Mouse (Mus musculus) natural killer cell, adult 2 months (primary cell): Measurements from ENCODE around the gene P4hb.

ENCODE experiments used
- DNase-seq, 2 experiments: peaks; one replicate each; pipeline ENCODE4 v3.0.0; 2022; ENCODE audit warnings: low spot score in 2 of 2

P4hb gene

DNA sequence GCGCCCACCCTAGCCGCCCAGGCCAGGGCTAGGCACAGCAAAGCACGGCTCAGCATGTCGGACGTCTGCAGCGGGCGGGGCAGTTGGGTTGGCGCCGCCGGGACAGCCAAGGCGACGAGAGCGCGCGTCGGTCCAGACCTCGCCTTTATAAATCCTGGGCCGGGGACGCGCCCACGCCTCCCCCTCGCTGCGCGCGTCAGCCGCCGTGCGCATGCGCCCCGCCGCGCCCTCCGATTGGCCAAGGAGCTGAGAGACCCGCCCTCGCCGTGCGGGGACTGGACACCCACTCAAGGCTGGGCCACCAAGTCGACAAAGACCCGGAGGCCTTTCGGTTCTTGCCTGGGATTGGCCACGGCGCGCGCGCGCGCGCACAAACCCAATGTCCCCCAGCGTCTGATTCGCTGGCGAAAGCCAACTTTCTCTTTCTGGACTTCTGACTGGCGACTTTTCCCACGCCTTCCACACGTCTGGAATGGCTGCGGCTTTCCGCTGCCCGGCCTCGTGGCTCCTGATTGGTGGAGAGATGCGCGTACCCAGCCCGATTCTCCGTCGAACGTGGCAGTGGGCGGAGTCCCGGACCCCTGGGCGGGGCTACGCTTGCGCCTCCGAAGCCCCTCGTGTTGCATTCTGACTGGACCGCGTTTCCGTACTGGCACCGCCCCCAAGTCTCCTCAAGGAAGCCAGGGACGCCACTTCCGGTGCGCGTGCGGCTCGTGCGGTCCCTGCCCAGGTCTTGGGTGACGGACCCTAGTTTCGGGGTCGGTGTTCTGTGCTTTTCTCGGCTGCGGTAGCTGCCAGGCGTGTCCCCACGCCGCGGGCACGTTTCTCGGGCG, at the start of gene P4hb:
TSS of gene P4hb (minus strand) at position 502 of the 833 bp plus-strand sequence.
- peak; percentile 99 for DNase-seq

DNA sequence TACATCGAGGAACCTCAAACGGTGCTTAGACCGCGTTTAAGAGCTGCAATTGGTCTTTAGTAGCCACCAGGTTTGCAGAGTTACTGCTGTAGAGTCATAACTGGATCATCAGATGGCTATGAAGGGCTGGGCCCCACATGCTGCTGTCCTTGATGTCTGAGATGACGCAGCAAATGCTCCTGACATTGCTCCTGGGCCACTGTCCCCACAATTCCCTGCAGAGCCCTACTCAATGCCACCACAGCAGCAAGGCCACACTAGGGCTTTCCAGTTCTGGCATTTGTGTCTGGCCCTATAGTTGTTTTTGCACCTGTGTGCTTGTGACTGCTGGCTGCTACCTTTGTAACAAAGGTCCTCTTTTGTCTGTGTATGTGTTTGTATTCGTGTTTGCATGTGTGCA, 49.8 kb upstream of the P4hb start:
- DNase-seq, result no peak

DNA sequence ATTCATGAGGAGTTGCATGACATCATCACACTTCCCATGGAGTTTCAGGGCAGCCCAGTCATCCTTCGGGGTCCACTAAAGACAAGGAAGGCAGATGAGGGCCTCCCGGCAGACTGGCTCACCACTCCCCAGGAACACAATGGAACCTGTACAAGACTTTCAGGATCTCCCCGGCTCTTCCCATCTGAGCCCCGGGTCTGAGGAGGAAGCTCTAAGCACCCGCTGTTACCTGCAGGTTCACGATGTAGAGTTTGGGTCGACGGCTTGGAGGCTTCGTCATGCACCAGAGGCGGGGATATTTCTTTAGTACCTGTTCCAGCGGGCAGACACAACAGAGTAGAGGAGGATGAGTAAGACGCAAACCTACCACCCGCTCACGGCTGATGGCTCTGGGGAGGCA, 47.1 kb upstream of the P4hb start:
- DNase-seq, result no peak

DNA sequence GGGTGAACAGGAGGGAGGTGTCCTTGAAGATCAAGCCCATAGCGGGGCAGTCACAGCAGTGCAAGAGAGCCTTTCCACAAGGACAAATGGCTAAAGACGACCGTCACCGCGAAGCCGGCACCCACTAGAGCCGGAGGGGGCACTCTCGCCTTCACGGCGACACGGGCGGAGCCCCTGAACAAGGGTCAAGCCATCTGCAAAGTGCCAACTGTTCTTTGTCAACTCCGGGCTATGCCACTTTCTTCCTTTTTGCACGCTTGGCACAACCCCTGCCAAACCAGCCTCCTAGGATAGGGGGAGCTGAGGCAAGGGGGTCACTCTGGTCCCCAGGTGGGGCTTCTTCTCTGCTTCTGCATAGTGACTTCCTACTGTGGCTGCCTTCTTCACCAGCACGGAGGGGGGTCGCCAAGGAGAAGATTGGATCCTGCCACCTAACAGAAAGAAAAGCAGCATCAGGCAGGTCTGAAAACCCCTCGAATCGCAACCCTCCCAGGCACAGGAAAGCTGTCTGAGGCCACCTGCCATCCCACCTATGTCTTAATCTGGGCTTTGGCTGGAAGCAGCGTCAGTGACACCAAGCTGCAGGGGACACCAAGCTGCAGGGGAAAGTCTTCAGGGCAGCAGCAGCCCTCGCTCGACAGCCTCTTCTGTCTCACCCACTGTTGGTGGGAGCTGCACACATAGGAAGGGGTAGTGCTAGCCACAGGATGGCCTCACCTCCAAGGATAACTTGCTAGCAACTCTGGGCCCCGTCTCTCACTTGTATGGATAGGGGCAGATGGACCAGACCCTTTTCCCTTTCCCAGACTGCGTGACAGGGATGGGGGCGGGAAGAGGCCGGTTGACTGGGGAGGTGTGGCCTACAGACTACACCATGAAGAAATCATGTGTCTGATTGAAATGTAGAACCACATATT, 45.8 kb upstream of the P4hb start:
- no peak for DNase-seq

DNA sequence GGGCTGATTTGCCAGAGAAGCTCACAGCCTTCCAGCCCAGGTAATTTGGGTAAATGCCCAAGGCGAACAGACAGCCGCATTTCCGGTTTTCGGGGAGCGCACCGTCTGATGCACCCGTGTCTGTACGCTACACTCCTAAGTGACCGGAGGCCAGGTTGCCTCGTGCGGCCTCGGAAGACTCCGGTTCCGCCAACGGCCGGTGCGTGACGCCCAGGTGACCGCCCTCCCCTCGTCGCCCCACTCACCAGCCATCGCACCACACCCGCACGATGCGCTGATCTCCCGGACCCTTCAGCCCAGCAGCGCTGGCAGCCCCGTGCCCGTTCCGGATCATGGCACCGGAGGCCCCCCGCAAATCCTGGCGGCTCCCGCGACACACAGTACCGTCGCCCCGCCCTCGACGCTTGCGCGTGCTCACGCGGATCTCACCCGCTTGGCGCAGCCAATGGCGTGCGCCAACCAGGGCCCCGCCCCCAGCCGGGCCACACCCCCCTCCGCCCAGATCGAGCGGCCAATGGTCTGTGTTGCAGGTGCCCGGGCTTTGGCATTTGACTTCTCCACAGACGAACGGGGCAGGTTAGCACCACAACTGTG, 44.6 kb upstream of the P4hb start, which contains the start of gene Pcyt2:
TSS of gene Pcyt2 (minus strand) at position 418 of the 594 bp plus-strand sequence.
- peak; percentile 88 to 92 for DNase-seq

DNA sequence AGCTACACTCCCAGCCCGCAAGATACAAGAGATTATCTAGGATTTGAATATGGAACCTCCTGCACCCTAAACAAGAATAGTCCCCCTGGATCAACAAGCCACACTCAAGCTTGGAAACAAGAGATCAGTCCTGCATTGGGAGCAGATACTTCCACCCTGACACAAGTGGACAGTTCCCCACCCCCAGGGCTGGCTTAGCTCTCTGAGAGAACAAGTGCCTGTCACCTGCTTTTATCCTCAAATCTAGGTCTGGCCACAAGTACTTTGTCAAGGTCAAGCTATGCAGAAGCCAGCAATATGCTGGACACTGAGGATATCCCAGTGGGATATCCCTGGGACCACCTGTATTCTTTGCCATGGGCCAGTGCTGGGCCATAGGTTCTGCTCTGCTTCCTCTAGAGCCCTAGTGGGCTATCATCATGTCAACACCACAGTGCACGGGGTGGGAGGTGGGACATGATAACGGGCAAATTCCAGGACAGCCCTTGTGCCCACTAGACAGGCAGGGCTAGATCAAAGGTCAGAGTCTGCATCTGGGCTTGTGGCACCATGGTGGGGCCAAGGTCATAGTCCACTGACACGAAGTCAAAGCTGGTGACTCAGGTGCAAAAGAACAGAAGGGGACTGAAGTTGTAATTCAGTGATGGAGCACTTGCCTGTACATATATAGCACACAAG, 43.7 kb upstream of the P4hb start:
- no peak for DNase-seq

DNA sequence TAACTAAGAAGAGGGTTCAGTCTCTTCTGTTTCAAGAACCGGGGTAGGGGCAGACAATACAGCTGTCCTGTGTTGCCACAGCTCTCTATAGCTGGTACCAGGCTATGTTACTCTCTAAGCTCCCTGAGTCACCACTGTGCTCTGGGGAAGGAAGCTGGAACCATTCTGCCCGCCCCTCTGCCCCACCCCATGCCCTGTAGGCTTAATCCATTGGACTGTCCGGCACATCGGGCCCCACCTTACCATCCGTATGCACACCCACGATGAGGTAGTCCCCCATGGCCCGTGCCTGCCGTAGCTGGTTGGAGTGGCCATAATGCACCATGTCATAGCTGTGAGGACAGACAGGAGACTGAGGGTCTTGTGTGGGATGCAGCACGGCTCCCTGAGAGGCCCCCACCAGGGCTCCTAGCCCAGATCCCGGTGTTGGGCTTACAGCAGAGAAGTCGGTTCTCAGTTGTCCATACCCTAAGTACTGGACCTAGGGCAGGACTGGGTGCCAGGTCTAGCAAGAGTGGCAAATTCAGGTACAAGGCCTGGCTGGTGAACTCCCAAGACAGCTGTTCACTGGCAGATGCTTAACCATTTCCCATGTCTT, 42.7 kb upstream of the P4hb start:
- DNase-seq, result no peak

DNA sequence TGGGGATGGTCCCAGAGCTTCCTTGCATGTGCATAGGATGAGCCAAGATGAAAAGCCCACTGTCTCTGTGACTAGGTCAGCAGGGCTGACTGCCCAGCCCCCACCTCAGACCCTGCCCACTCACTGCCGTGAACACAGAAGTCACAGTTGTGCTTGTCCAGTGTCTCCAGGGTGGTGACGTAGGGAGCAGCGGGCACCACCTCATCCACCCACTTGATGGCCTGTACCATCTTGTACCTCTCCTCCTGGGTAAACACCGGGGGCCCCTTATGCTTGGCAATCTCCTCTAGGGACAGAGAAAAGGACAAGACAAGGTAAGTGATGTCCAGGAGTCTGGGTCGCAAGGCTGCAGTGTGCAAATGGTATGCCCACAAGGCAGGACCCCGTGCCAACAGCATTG, 42.1 kb upstream of the P4hb start:
- no peak for DNase-seq

DNA sequence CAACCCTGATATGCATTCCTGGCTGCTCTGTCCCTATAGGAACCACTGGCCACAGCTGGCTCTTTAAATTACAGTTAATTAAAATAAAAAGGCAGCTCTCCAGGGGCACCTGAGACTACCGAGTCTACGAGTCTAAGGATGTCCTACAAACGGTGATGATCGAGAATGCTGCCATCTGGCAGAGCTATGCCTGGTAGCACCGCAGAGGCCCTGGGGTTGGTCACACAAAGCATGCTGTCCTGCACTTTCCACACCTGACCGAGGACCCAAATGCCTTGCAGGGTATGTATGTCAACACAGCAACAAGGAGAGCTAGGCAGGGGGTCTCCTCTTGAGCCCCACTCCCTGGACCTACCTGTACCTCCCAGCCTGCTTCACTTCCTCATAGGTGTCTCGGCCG, 40.9 kb upstream of the P4hb start:
- DNase-seq, result no peak

DNA sequence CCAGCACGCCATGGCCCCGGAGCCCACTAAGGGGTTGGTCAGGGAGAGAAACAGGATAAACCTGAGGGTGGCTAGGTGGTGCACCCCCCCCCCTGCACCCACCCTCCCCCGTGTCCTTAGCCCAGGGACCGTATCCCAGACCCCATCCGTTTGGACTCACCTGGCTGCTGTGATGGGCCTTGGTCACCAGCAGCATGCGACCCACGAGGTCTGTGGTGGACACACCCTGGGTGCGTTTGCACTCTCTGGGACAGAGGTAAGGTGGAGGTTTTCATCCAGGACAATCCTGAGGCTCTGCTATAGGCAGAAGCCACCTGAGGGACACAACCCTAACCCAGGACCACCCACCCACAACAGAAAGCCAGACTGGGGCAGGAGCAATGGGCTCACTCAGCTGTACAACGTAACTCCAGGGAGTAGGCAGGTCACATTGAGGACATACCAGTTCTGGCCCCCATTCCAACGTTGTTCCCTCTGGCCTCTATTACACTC, 40.5 kb upstream of the P4hb start:
- DNase-seq, result no peak

DNA sequence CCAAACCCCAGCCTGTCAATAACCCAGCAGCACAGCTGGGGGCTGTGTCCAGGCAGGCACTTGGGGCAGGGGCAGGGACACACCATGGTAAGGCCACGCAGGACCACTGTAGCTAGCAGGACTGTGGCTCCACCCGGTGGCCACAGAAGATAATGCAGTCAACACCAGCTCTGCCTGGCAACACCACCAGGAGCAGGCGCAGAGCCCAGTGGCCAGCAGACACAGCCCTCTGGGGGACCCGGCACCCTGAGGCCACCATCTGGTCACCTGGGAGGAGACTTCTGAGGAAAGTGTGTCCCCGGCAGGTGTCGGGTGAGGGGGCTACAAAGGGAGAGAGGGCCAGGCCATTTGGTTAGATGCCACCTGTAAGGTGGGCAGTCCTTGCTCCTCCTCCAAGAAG, 39.7 kb upstream of the P4hb start:
- DNase-seq, result peak; percentile 62 to 74

DNA sequence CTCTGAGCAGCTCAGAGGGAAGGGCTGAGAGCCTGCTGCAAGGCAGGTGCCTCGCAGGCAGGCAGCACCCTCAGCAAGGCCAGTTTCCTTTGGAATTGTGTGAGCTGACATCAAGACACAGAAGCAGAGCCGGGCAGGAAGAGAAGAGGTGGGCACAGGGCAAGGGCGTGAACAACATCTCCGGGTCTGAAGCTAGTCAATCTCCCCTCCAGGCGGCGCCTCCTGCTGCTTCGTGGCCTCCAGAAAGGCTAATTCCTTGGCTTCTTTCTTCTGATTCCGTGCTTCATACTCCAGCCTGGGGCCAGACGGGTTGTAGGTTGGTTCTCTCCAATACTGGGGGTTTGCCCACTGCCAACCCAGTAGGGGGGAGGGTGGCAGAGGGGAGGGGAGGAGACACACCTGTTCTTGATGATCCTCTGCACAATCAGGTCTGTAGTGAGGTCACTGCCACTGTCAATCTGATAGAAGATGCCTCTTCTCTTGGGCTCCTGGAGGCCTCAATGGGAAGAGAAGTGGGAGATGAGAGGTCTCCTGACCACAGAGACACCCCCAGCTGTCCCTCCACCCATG, 37.5 kb upstream of the P4hb start:
- DNase-seq, result no peak

DNA sequence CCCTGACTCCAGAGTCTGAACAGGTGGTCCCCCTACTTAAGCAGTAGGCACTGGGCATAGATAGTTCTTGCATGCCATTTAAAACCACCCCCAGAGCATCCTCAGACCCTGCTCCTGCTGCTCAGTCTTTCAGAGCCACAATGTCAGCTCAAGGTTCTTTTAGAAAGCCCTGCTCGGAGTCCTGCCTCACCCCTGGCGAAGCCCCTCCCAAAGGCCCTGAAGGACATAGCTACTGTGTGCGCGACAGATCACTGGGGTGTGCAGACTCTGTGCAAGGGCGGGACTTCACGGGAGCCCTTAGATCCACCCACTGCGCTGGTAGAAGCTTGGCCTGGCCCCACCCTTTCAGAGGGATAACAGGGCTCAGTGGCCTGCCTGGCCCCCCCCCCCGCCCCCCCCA, 36.2 kb upstream of the P4hb start:
- no peak for DNase-seq

DNA sequence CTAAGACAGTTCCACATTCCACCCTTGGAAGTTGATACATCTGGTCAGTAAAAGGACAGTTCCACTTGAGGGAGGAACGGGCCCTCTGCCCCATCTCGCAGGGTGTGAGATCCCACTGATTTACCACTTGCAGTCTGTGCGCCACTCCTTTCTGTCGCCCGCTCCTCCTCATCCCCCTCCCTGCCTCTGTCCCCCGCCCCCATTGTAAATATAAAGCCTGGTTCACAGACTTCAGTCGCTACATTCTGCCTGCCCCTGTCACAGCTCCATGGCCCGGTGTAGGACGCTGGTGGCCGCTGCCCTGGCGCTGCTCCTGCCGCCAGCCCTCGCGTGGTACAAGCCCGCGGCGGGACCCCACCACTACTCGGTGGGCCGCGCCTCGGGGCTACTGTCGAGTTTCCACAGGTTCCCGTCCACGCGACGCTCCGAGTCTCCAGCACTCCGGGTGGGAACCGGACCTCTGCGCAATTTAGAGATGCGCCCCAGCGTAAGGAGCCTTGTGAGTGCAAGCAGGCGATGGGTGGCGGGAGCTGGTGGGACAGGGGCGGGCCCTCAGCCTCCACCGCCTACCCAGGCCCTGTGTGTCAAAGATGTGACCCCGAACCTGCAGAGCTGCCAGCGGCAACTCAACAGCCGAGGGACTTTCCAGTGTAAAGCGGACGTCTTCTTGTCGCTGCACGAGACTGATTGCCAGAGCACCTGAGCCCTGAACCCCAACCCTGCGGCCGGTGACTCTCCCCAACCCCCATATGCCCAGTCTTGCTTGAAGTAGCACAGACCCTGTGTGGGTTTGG, 35.4 kb upstream of the P4hb start, which contains the start of gene Npb:
TSS of gene Npb (plus strand) at position 237 of the 794 bp plus-strand sequence.
- DNase-seq, result no peak

DNA sequence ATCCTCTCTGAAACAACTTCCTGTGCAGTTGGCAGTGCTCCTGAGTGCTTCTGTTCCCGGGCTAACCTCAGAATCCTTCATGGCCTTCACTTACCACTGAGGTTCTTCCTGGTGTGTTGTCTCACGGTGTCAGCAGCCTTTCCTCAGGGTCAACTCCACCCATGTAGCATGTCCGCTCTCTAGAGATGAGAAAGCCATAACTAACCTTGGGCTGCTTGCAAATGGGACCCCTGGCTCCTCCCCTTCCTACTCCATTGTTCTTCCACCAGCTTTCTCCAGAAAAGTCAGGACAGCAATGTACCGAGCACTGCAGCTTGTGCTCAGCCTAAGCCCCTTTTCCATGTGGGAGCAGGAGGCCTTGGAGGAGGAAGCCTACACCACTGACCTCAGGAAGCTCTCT, 33.7 kb upstream of the P4hb start:
- DNase-seq, result no peak

DNA sequence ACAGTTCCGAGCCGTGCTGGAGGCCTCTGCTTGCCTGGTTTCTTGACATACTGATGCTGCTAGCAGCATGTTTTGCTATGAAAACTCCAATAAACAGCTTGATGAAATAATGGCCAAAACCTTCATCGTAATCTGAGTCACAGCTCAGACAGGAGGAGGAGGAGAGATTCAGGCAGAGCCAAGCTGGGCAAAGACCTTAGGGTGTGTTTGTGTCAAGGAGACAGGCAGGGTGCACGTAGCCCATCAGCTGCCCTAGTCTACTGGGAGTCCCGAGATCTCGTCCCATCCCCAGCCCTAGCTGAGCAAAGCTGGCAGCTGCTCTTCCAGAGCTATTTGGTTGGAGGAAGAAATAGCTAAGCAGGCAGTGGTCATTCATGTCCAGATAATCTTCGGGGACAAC, 32.6 kb upstream of the P4hb start:
- no peak for DNase-seq

DNA sequence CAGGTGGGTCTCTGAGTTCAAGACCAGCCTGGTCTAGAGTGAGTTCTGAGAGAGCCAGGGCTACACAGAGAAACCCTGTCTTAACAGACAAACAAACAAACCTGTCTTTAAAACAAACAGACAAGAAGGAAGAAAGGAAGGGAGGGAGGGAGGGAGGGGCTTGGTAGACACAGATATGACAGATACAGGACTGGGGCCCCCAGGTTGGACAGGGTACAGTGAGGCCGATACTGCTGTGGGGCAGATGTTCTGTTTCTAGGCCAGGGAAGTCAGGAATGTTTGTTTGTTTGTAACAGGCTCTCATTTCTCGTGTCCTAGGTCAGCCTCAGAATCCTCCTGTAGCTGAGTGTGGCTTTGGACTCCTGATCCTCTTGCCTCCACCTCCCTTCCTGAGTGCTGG, 30.5 kb upstream of the P4hb start:
- no peak for DNase-seq

DNA sequence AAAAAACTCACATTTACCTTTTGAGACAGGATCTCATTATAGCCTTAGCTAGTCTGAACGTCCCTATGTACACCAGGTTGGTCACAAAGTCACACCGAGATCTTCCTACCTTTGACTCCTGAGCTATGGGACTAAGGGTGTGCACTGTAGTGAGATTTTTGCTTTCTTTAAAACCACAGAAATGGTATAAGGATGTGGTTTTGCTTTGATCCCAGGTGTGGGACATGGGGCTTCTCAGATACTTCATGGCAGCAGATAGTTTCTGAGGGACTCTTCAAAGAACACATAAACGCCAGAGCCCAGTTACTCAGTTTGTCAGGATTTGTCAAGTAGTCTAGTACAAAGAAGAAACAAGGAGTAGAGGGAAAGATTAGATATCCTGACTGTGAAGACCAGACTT, 27.7 kb upstream of the P4hb start:
- DNase-seq, result no peak

DNA sequence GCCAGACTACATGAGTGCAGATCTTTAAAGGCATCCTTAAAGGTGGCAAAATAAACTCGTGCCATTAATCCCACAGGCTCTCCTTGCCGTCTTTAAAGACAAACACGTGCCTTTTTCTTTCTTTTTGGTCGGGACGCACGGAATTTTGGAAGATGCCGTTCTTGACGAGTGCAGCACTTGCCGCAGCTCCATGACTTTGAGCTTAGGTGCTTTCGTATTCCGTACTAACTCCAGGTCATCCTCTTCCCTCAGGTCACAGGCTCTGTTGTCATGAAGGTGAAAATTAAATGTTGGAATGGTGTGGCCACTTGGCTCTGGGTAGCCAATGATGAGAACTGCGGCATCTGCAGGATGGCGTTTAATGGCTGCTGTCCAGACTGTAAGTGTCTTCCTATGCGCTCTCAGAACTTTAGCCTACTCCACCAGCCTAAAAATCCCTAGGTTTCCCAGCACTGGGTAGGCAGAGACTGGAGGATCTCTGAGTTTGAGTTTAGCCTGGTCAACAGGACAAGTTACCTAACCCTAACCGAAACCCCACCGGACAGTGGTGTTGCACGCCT, 26.0 kb upstream of the P4hb start:
- no peak for DNase-seq
